24 mouse cellular contexts compared by ENCODE assay signal in genomic region chr9:116886973-116887680, GRCm38 (mm10).
A peak's percentile ranks its signal among the peaks of the same experiment; 100 is the strongest.
DNase-seq lines count a peak whose midpoint lies in the region; ATAC-seq and TF ChIP-seq lines count a peak whose summit lies in the region.
"Had no signal": no experiment of that assay in that cellular context is flagged by ENCODE, and none has a peak within 500 bp of the region (broad histone marks: within the 10 kb centered on the region; RNA-seq: fewer than 3 reads in every experiment).

No protein-coding gene starts in this region.

- H3K9me3 ChIP-seq in lung, embryonic 15.5 days: no peaks in the 10 kb centered on the region
- H3K9me3 ChIP-seq: embryonic facial prominence, embryonic 10.5 days; embryonic facial prominence, embryonic 12.5 days; forebrain, embryonic 13.5 days; forebrain, embryonic 15.5 days had no signal

- no peak for TF ChIP-seq POLR2A in lung, adult 2 months (IDR thresholded peaks at IDR 0.05; ENCODE audit: borderline replicate concordance, extremely low read depth, low read depth, low read length)

- 62% methylated on average over 9 of the region's 9 CpGs for WGBS in lung, embryonic 15.5 days
- WGBS in lung, adult 2 months: 69% methylated on average over 9 of the region's 9 CpGs

- no peaks in the 10 kb centered on the region for H3K36me3 ChIP-seq in lung, embryonic 15.5 days
- H3K36me3 ChIP-seq: embryonic facial prominence, embryonic 10.5 days; embryonic facial prominence, embryonic 12.5 days; forebrain, embryonic 15.5 days; G1E had no signal

- no peaks in the 10 kb centered on the region for H3K27me3 ChIP-seq in lung, embryonic 15.5 days
- H3K27me3 ChIP-seq: CH12.LX; embryonic facial prominence, embryonic 12.5 days; forebrain, embryonic 13.5 days; forebrain, embryonic 15.5 days; Patski had no signal

- H3K9ac ChIP-seq in lung, embryonic 15.5 days: no peak overlapping the region
- H3K9ac ChIP-seq: embryonic facial prominence, embryonic 12.5 days; forebrain, embryonic 13.5 days; forebrain, embryonic 15.5 days had no signal

- peaks cover 17% of the 10 kb centered on the region for H3K4me1 ChIP-seq in lung, embryonic 15.5 days
- no peaks in the 10 kb centered on the region for H3K4me1 ChIP-seq in lung, adult 2 months (ENCODE audit: control insufficient read depth, insufficient read depth, low read length)

- TF ChIP-seq CTCF in lung, adult 2 months (IDR thresholded peaks at IDR 0.05; ENCODE audit: insufficient read depth, low read length): no peak

- peak overlapping the region; percentile 73 for H3K27ac ChIP-seq in lung, embryonic 15.5 days
- H3K27ac ChIP-seq: embryonic facial prominence, embryonic 10.5 days; embryonic facial prominence, embryonic 12.5 days; forebrain, embryonic 13.5 days; forebrain, embryonic 15.5 days had no signal

- intact Hi-C loops in heart, postnatal 25 days (cut with DNase I): no loop called here

- H3K4me2 ChIP-seq in lung, embryonic 15.5 days: no peak overlapping the region
- H3K4me2 ChIP-seq: embryonic facial prominence, embryonic 12.5 days; forebrain, embryonic 13.5 days; forebrain, embryonic 15.5 days had no signal

- H3K4me3 ChIP-seq in lung, embryonic 15.5 days: no peak overlapping the region
- no peak overlapping the region for H3K4me3 ChIP-seq in lung, adult 2 months (replicated peaks; ENCODE audit: extremely low read depth, low read depth, low read length)
- H3K4me3 ChIP-seq: embryonic facial prominence, embryonic 10.5 days; embryonic facial prominence, embryonic 12.5 days; forebrain, embryonic 13.5 days; forebrain, embryonic 15.5 days had no signal

- ATAC-seq in lung, embryonic 15.5 days (ENCODE audit: borderline replicate concordance, extremely low read depth, low FRiP score, low TSS enrichment): peak; percentile 54; the same call in 1 of the 2 replicates
- ATAC-seq: activated CD4-positive, CD25-positive, alpha-beta regulatory T cell, adult 4 months; CD4-positive, CD25-positive, alpha-beta regulatory T cell, adult 4 months; forebrain, embryonic 13.5 days; forebrain, embryonic 15.5 days; Patski had no signal

- peak; percentile 71 for DNase-seq in heart, adult 11 months
- no peak for DNase-seq in heart, postnatal 25 days (ENCODE audit: low spot score)
- DNase-seq in lung, postnatal 25 days (ENCODE audit: low spot score): no peak
- peak; percentile 43 for DNase-seq in lung, postnatal 10 days
- DNase-seq in lung, adult 2 months: no peak
- DNase-seq: adrenal gland, adult 8-10 months; adrenal gland, postnatal 14 days; adrenal gland, postnatal 36 days; B cell, adult 2 months; cerebellum, adult 11-12 months; cerebellum, adult 2 months; cerebellum, adult 9-10 months; cerebellum, postnatal 10 days; cerebellum, postnatal 25 days had no signal

Comparison
In these comparisons a context has a peak if more than half of its experiments do, and no peak if none do; other contexts are left out.
1. DNase-seq: peak in heart, adult 11 months (single experiment) and lung, postnatal 10 days (single experiment); none in heart, postnatal 25 days (single experiment), lung, postnatal 25 days (single experiment) and lung, adult 2 months (single experiment).